Mouse (Mus musculus): ENCODE measurements around the gene Car3. TPM values are rescaled to one million over a fixed set of nuclear protein-coding genes. Genes with fewer than 3 reads are reported as not detected.

Car3 gene
- total and polyA plus RNA-seq, 3 experiments, result 1.7 to 4.9 TPM; not detected in 1

DNA sequence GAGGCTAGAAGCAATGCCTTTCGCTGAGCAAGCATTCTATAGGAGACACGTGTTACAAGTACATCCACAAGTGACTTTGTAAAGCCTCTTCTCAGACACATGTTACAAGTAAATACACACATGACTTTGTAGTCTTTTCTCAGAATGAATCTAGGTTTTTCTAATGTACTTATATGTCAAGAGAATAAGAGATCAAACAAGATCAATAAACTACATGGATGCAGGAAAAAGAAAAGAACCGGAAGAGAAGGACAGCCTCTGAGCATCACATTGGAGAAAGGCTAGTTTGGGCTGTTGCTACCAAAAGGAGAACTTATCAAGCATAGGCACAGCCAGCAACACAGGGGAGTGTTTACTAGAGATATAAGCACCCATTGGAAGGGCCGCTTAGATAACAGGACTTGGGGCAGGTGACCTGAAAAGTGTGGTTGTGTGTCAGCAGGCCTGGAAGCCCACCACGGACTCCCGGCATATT, 15.5 kb downstream of the Car3 start (continued):
- TF ChIP-seq KAT2A (conservative IDR thresholded peaks at IDR 0.05; ENCODE audit: low read depth, low read length) (no peak), ZC3H11A (IDR thresholded peaks at IDR 0.05; ENCODE audit: low read depth, low read length) (no peak), EP300 (IDR thresholded peaks at IDR 0.05; ENCODE audit: low read depth in 1 of 2, low read length in 2 of 2) (peak; percentile 87 to 94), ETS1 (IDR thresholded peaks at IDR 0.05; ENCODE audit: low read depth, low read length) (peak; percentile 90), BHLHE40 (IDR thresholded peaks at IDR 0.05; ENCODE audit: borderline replicate concordance, low read depth, low read length) (peak; percentile 90; the same call in 1 of the 2 replicates), ELF1 (IDR thresholded peaks at IDR 0.05; ENCODE audit: low read depth, low read length) (no peak), TCF12 (IDR thresholded peaks at IDR 0.05; ENCODE audit: low read depth, low read length) (peak; percentile 98), MYC (IDR thresholded peaks at IDR 0.05; ENCODE audit: low read depth, low read length) (peak; percentile 92), JUND (IDR thresholded peaks at IDR 0.05; ENCODE audit: low read depth, low read length) (no peak), SMC3 (IDR thresholded peaks at IDR 0.05; ENCODE audit: low read depth, low read length) (no peak), NRF1 (IDR thresholded peaks at IDR 0.05; ENCODE audit: insufficient read depth, low read depth, low read length, poor library complexity, severe bottlenecking) (no peak), USF1 (IDR thresholded peaks at IDR 0.05; ENCODE audit: low read depth, low read length) (peak; percentile 65; the same call in 1 of the 2 replicates), SIN3A (IDR thresholded peaks at IDR 0.05; ENCODE audit: low read length) (peak; percentile 92), MXI1 (IDR thresholded peaks at IDR 0.05; ENCODE audit: low read depth, low read length) (peak; percentile 92), MAFK (IDR thresholded peaks at IDR 0.05; ENCODE audit: borderline replicate concordance, low read depth, low read length) (peak; percentile 84), ZNF384 (IDR thresholded peaks at IDR 0.05; ENCODE audit: low read depth, low read length) (no peak)

DNA sequence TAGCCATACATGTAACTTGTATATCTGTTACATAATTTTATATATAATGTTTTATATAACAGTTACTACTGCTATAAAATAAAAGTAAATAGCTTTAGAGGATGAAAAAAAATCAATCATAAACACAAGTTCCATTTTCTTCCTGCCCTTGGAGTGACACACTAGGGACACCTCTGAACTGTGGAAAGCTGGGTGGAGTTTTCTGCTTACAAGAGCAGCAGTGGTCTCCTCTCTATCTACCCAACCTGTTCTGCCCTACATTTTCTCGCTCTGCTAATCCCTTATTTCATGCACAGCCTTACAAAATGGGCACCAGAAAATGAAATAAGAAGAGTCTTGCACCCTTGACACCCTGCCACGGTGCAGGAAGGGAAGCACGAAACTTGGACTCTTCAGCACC, 16.0 kb downstream of the Car3 start:
- TF ChIP-seq USF1 (IDR thresholded peaks at IDR 0.05; ENCODE audit: low read depth, low read length) (no peak), TCF12 (IDR thresholded peaks at IDR 0.05; ENCODE audit: low read depth, low read length) (0 out of 2 replicates have a peak, but pooled peaks have one; percentile 4), ZNF384 (IDR thresholded peaks at IDR 0.05; ENCODE audit: low read depth, low read length) (0 out of 2 replicates have a peak, but pooled peaks have one; percentile 4)
- Histone ChIP-seq H3K27ac (ENCODE audit: control insufficient read depth, low read depth, low read length) (peak overlapping the region; percentile 100), H3K4me1 (ENCODE audit: control insufficient read depth in 1 of 2, insufficient read depth in 2 of 2, low read length in 2 of 2) (peaks cover 33 to 35% of the 10 kb centered on the region in 2 experiments), H3K79me2 (ENCODE audit: control insufficient read depth, insufficient read depth, low read length, poor library complexity) (peaks cover 2% of the 10 kb centered on the region), H3K36me3 (ENCODE audit: control insufficient read depth in 1 of 2, insufficient read depth in 2 of 2, low read length in 2 of 2) (peaks cover 0 to 44% of the 10 kb centered on the region in 2 experiments; a peak in 2 of 4 replicates), H3K9ac (ENCODE audit: control insufficient read depth, low read depth, low read length, poor library complexity, severe bottlenecking) (peak overlapping the region; percentile 65), H3K9me3 (replicated peaks; ENCODE audit: insufficient read depth, low read length) (no peaks in the 10 kb centered on the region), H3K4me3 (ENCODE audit: control insufficient read depth in 1 of 2, insufficient read depth in 1 of 2, low read depth in 2 of 2, low read length in 2 of 2) (peak overlapping the region; percentile 55 to 69), H3K27me3 (ENCODE audit: control insufficient read depth in 1 of 2, insufficient read depth in 2 of 2, low read length in 2 of 2) (no peaks in the 10 kb centered on the region)
- peak; percentile 79 for DNase-seq (ENCODE audit: low read depth, low spot score)

DNA sequence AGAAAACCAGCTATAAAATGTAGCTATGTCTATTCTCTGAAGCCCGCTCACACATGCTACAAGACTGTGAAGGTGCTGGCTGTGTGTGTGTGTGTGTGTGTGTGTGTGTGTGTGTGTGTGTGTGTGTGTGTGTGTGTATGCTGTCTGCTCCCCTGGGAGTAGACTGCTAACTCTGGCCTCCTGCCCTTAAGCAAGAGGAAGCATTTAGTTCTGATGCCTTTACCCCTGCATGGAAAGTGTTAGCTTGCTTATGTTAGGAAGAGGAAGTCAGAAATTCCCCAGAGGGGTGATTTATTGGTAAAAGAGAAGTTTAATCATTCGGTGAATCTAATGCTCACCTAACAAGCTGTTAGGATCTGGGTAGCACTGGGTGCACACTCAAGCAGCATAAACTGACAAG, 17.0 kb downstream of the Car3 start:
- Histone ChIP-seq H3K4me1 (ENCODE audit: control insufficient read depth in 1 of 2, insufficient read depth in 2 of 2, low read length in 2 of 2) (peaks cover 37 to 40% of the 10 kb centered on the region in 2 experiments), H3K79me2 (ENCODE audit: control insufficient read depth, insufficient read depth, low read length, poor library complexity) (peaks cover 5% of the 10 kb centered on the region), H3K9me3 (replicated peaks; ENCODE audit: insufficient read depth, low read length) (no peaks in the 10 kb centered on the region), H3K9ac (ENCODE audit: control insufficient read depth, low read depth, low read length, poor library complexity, severe bottlenecking) (peak overlapping the region; percentile 65), H3K27me3 (ENCODE audit: control insufficient read depth in 1 of 2, insufficient read depth in 2 of 2, low read length in 2 of 2) (no peaks in the 10 kb centered on the region), H3K27ac (ENCODE audit: control insufficient read depth, low read depth, low read length) (peak overlapping the region; percentile 88), H3K36me3 (ENCODE audit: control insufficient read depth in 1 of 2, insufficient read depth in 2 of 2, low read length in 2 of 2) (peaks cover 0 to 50% of the 10 kb centered on the region in 2 experiments; a peak in 2 of 4 replicates), H3K4me3 (ENCODE audit: control insufficient read depth in 1 of 2, insufficient read depth in 1 of 2, low read depth in 2 of 2, low read length in 2 of 2) (peak overlapping the region in 1 of 2 experiments; percentile 55; a peak in 2 of 4 replicates)
- DNase-seq (ENCODE audit: low read depth, low spot score), result peak; percentile 85
- no peak for TF ChIP-seq SMC3 (IDR thresholded peaks at IDR 0.05; ENCODE audit: low read depth, low read length)
- TF ChIP-seq TAL1 (IDR thresholded peaks at IDR 0.05; ENCODE audit: low read length), result no peak
- TF ChIP-seq NRF1 (IDR thresholded peaks at IDR 0.05; ENCODE audit: insufficient read depth, low read depth, low read length, poor library complexity, severe bottlenecking), result no peak
- TF ChIP-seq USF1 (IDR thresholded peaks at IDR 0.05; ENCODE audit: low read depth, low read length), result no peak
- no peak for TF ChIP-seq POLR2A (IDR thresholded peaks at IDR 0.05; ENCODE audit: control insufficient read depth in 1 of 2, insufficient read depth in 1 of 2, low read depth in 1 of 2, low read length in 2 of 2, poor library complexity in 1 of 2)
- TF ChIP-seq SIN3A (IDR thresholded peaks at IDR 0.05; ENCODE audit: low read length), result peak; percentile 51; the same call in 1 of the 2 replicates
- TF ChIP-seq POLR2AphosphoS5 (IDR thresholded peaks at IDR 0.05; ENCODE audit: borderline replicate concordance, low read depth, low read length), result no peak
- no peak for TF ChIP-seq GATA1 (IDR thresholded peaks at IDR 0.05; ENCODE audit: low read depth, low read length)
- TF ChIP-seq HCFC1 (IDR thresholded peaks at IDR 0.05; ENCODE audit: low read depth, low read length), result 0 out of 2 replicates have a peak, but pooled peaks have one; percentile 16
- TF ChIP-seq MYB (IDR thresholded peaks at IDR 0.05; ENCODE audit: low read depth, low read length), result no peak
- no peak for TF ChIP-seq USF2 (IDR thresholded peaks at IDR 0.05; ENCODE audit: borderline replicate concordance in 1 of 2, insufficient read depth in 1 of 2, low read depth in 1 of 2, low read length in 2 of 2)
- TF ChIP-seq MYC (IDR thresholded peaks at IDR 0.05; ENCODE audit: low read depth, low read length), result peak; percentile 32; the same call in 1 of the 2 replicates
- no peak for TF ChIP-seq CHD2 (IDR thresholded peaks at IDR 0.05; ENCODE audit: low read length)
- 0 out of 2 replicates have a peak, but pooled peaks have one; percentile 28 for TF ChIP-seq RCOR1 (IDR thresholded peaks at IDR 0.05; ENCODE audit: low read depth, low read length)
- peak; percentile 56; the same call in 1 of the 2 replicates for TF ChIP-seq TBP (IDR thresholded peaks at IDR 0.05; ENCODE audit: low read depth, low read length)
- no peak for TF ChIP-seq CTCF (IDR thresholded peaks at IDR 0.05 in 2 of 3, conservative IDR thresholded peaks at IDR 0.05 in 1 of 3; ENCODE audit: control insufficient read depth in 1 of 3, insufficient read depth in 1 of 3, low read depth in 2 of 3, low read length in 3 of 3, poor library complexity in 1 of 3, severe bottlenecking in 1 of 3)
- TF ChIP-seq ELF1 (IDR thresholded peaks at IDR 0.05; ENCODE audit: low read depth, low read length), result 0 out of 2 replicates have a peak, but pooled peaks have one; percentile 10

Measured in MEL (cell line).